Mouse (Mus musculus) c-Kit-positive CD71-positive TER-119-positive erythroid progenitor cells, embryonic 14.5 days (primary cell): ENCODE measurements around the gene Hist2h2ac.
"Not testable (repeated sequence)": the region's sequence is repeated elsewhere in the genome, so short reads cannot be mapped to it uniquely, and the experiment has no call there.

Experiments
- DNase-seq: peaks from one replicate; pipeline ENCODE4 v3.0.0-alpha.2; 2013; ENCODE audit warnings: low spot score

Hist2h2ac gene

DNA sequence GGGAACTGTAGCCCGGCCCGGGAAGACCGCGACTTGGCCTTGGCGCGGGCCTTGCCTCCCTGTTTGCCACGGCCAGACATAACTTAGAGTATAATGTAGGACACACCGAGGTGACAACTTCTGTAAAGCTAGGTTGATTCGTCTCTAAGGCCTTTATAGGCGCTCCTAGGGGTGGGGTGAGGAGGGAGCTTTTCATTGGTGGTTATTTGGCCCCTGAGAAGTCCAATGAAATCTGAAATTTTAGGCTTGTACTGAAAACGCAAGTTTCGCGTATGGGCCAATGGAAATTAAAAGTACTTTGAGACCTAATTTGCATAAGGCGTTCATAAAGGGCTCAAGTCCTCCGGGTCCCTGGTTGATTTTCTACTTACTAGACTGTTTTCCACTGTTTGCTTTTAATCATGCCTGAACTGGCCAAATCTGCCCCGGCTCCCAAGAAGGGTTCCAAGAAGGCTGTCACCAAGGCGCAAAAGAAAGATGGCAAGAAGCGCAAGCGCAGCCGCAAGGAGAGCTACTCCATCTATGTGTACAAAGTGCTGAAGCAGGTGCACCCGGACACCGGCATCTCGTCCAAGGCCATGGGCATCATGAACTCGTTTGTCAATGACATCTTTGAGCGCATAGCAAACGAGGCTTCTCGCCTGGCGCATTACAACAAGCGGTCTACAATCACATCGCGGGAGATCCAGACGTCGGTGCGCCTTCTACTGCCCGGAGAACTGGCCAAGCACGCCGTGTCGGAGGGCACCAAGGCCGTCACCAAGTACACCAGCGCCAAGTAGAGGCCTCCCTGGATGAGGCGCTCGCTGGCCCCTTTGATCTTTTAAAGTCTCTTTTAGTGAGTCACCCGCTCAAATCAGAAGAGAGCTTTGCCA lies at the start of gene Hist2h2ac, which contains the start of gene Hist2h2be:
Gene Hist2h2ac (minus strand): TSS at position 116 of the 875 bp plus-strand sequence.
Gene Hist2h2be (plus strand): TSS at position 355 of the 875 bp plus-strand sequence.
- peak; percentile 99 for DNase-seq

DNA sequence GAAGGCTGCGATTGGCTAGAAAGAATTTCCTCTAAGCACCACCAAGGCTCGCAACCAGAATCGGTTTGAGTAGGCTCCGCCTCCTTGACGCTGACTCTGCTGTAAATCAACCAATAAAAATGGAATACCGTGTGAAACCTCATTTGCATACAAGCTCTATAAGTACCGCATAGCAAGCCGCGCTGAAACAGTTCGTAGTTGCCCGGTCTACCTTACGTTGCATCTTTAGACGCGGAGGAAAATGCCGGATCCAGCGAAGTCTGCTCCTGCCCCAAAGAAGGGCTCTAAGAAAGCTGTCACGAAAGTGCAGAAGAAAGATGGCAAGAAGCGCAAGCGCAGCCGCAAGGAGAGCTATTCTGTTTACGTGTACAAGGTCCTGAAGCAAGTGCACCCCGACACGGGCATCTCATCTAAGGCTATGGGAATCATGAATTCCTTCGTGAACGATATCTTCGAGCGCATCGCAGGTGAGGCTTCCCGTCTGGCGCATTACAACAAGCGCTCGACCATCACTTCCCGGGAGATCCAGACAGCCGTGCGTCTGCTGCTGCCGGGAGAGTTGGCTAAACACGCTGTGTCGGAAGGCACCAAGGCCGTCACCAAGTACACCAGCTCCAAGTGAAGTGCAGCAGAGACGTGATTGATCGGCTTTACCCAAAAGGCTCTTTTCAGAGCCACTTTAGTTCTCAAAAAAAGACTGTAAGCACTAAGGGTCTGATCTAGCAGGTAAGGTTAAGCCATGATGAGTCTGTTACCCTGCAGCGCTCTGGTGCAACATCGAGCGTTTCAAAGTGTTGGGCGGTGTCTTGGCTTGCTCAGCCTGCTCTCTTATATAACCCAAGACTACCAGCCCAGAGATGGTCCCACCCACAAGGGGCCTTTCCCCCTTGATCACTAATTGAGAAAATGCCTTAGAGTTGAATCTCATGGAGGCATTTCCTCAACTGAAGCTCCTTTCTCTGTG lies 49.1 kb upstream of the Hist2h2ac start, which contains the start of gene Hist2h2bb:
Gene Hist2h2bb (plus strand): TSS at position 242 of the 964 bp plus-strand sequence.
- peak; percentile 98 for DNase-seq

DNA sequence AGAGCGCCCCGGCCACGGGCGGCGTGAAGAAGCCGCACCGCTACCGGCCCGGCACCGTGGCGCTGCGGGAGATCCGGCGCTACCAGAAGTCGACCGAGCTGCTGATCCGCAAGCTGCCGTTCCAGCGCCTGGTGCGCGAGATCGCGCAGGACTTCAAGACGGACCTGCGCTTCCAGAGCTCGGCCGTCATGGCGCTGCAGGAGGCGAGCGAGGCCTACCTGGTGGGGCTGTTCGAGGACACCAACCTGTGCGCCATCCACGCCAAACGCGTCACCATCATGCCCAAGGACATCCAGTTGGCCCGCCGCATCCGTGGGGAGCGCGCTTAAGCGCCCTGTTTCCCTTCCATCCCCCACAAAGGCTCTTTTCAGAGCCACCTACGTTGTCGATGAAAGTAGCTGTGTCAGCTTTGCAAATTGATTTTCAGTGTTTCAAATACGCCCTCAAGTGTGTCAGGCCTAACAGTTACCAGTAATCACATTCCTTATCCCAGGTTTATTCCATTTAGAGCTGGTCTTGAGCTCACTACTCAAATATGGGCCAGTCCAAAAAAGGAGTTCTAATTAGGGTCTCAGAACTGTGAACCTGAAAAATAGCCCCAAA lies 48.2 kb upstream of the Hist2h2ac start:
- DNase-seq: not testable (repeated sequence)

DNA sequence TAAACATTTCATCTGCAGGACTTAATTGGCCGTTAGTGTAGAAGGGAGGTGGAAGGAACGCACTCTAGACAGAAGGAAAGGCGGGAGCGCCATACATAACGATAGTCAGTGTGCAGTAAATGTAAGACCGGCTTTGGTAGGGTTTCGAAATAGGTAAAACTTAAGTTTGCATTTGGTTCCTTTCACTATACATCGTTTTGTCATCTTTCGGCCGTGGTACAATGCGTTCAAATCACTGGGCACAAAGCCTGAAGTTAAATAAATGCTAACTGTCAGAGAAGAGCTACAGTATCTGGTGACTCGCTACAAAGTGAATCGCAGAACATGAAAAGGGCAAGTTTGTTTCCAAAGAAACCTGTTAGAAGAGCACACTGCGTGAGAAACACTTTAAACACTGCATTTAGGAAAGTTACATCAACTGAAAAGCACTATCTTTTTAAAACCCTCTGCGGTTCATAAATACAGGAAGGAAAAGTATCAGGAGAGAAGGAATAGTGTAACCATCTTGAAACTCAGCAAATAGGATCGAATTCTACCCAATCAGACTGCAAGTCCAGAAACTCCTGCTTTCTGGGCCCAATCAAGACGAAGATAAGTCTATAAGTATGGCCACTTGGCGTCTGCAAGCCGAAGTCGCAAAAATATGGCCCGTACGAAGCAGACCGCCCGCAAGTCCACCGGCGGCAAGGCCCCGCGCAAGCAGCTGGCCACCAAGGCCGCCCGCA lies 47.5 kb upstream of the Hist2h2ac start, which contains the start of gene Hist2h3b:
Gene Hist2h3b (plus strand): TSS at position 604 of the 725 bp plus-strand sequence.
- DNase-seq: peak; percentile 82

DNA sequence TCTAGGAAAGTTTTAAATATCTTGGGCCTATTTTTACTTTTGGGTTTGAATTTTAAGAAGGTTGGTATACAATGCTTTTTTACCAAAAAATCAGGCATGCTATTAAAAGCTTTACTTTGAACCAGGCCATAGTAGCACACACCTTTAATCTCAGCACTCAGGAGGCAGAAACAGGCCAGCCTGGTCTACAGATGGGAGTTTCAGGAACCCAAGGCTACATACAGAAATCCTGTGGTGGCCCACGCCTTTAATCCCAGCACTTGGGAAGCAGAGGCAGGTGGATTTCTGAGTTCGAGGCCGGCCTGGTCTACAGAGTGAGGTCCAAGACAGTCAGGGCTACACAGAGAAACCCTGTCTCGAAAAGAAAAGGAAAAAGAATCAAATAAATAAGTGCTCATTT lies 46.9 kb upstream of the Hist2h2ac start:
- no peak for DNase-seq

DNA sequence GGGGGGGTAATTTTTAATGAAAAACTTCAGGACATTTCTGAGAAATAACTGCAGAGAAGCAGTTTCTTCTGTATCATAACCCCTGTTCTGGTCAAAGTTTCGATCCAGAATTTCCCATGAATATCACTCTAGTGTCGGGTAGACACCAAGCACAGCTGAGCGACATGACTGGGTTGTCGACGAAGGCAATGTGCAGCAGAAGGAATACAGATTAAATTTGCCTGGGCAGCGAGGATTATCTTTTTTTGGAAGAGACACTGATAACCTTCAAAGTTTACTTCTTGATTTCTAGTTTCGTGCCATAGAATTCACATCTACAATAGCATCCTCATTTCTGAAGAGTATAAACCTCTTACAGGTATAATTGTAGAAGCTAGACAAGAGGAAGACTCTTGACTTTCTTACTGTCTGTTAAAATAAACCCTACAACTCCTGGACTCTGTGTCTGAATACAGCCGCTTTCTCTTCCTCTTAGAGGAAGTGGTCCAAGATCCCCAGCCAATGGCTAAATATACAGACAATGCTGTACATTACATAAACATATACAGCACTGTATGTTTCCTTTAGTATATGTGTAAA lies 45.5 kb upstream of the Hist2h2ac start:
- peak; percentile 42 for DNase-seq

DNA sequence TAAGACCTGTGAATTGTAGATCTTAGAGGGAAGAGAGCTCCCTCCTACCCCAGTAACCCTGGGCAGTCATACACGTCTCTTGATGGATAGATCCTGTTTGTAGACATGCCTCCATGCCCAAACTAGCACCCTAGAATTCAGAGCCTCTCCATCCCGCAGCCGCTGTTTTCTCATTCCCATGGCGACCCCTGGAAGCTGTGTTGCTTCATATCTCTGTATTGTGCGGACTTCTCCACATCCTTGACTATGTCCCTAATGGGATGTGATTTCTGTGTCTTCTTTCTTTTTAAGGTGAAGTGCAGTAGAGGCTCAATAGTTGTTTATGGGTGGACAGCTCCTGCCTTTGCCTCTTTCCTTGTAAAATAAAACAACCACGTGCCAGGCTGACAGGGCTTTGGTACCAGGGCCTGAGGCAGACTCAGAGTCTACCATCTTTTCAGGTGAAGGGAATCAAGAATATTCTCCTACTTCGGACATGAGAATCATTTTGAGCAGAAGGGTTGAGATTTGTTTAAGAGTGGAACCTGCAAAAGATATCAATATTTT lies 43.8 kb upstream of the Hist2h2ac start:
- no peak for DNase-seq

DNA sequence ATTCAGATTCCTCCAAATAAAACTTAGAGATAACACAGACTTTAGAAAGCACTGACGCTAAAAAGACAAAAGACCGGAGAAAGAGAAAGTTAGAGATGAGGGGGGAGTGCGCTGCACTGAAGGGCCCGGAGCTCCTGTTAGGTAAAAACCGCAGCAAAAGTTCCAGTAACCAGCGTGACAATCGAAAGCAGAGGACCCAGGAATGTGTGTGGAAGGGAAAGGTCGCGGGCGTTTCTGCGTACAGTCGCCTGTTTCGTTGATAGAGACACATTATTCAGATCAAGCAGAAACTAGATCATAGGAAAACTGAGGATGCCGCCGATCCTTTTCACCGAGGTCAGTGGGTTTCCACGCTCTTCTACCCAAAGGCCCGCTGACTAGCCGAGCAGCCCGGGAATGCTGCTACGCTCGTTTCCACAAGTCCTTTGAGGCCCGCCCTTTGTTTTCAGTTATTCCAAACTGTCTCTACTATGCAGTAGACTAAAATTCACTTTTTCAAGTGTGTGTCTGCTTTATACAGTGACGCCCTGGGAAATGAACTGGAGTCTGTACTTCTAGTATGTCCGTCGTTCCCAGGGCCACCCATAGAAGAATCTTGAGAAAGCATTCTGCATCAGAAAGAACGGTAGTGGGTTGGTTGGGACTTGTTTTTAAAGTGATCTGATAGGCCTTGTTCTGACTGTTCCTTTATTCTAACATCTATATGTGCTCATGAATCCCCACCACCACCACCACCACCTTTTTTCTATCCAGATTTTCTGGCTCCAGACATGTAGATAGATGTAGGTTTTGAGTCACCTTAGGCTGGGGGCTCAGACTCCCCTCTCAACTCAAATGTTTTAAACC lies 43.1 kb upstream of the Hist2h2ac start:
- DNase-seq: peak; percentile 59

DNA sequence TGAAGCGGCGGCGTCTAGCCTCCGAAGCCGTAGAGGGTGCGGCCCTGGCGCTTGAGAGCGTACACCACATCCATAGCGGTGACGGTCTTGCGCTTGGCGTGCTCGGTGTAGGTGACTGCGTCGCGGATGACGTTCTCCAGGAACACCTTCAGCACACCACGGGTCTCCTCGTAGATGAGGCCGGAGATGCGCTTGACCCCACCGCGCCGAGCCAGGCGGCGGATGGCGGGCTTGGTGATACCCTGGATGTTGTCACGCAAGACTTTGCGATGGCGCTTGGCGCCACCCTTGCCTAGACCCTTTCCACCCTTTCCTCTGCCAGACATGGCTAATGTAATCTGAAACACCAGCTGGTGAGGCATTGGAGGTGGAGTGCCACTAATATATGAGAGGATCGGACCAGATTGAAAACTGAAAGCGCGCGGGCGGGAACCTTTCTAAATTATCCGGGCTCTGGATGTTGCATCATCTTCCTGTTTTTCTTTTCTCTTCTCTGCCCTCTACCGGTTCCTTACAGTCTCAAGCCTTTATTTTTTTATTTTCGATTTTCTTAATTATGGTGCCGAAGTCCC lies 42.4 kb upstream of the Hist2h2ac start, which contains the start of gene Hist2h4:
Gene Hist2h4 (minus strand): TSS at position 333 of the 572 bp plus-strand sequence.
- peak; percentile 98 for DNase-seq

DNA sequence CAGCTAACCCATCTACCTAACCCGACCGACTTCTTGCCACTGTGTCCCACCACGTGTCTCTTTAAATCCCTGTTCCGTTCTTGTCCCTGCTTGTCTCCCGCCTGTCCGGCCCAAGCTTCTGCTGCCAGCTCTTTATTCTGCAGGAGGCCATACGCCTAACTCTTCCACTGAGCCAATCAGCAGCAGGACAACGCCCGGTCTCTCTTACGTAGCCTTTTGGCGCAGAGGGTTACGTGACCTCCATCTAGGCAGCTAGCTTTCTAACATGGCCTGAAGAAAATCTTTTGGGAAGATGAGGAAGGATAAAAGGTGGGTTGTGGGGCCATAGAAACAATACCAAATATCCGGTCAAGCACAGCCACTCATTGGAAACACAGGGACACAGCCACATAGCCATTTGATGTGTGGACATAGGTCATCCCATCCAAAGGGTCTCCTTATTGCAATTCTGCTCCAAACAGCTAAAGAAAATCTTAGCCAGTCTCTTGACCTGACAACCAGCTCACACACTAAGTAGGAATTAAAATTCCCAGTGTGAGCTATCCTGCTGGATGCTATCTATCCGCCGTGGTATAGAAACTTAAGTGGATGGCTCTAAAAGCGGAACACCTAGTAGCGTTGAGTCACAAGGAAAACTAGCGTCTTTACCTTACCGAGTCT lies 41.7 kb upstream of the Hist2h2ac start:
- peak; percentile 87 for DNase-seq

DNA sequence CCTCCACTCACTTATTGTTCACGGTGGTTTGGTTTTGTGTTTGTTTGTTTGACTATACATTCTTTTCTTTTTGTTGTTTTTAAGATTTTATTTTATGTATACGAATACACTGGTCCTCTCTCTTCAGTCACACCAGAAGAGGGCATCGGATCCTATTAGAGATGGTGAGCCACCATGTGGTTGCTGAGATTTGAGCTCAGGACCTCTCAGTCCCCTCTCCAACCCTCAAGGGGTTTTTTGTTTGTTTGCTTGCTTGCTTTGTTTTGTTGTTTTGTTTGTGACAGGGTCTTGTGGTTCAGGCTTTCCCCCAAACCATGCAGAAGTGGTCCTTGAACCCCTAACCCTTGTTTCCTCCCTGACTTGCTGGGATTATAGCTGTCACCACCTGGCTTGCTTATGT lies 40.9 kb upstream of the Hist2h2ac start:
- DNase-seq: no peak

DNA sequence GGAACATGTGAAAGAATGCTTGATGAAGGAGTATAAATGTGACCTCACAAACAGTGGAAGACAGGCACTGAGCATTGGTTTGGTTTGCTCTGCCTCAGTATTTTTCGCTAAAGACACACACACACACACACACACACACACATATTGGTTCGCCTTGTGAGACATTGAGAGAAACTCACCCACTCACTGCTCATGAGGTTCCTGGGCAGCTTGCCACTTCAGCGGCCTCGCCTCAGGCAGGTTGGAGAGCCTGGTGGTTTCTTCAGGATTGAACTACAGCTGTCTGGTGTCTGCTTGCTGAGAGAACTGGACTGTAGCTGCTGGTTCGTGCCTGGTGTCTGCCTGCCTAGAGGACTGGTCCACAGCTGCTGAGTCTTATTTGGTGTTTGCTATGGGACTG lies 39.5 kb upstream of the Hist2h2ac start:
- no peak for DNase-seq

DNA sequence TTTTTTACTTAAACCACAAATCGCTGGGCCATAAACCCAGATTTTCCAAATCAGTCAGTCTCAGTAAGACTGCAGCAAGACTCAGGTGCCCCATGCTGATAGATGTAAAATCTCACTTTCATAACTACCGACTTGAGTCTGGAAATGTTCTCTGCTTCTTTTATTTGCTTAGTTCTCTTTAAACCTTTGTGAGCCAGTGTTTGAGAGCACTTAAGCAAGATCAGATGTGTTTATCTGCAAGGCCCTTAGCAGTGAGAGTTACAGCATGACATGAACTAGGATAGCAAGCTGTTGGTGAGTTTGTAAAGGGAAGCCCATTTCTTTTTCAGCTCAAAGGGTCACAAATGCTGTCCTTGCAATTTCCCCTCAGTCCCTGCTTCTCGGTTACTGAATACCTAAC lies 36.5 kb upstream of the Hist2h2ac start:
- DNase-seq: no peak

DNA sequence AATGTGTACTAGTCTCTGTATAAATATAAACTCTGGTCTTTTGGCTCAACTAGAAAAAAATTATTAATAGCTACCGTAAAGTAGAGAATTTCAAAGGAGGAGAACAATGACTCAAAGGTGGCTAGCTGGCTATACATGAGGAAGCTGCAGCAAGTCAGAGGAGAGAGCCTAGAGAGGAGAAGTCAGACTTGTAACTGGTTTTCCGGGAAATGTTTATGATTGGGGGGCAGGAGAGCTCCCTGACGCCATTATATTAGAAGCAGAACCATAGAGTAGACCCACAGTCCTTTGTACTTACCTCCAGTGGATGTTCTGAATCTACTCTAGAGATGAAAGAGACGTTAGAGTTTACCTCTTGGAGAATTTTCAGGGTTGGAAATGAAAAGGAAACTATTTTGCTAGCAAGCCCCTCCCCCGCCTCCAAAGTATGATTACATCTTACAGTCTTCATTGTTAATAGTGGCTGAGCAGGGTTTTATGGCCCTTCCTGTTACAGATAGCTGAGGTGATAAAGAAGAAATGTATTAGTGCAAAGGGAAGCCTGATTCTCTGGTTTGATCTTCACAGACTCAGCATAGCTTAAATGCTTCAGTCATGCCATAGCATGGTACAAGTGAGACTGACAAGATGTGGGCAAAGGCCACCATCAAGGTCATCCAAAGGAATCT lies 35.4 kb upstream of the Hist2h2ac start:
- no peak for DNase-seq

DNA sequence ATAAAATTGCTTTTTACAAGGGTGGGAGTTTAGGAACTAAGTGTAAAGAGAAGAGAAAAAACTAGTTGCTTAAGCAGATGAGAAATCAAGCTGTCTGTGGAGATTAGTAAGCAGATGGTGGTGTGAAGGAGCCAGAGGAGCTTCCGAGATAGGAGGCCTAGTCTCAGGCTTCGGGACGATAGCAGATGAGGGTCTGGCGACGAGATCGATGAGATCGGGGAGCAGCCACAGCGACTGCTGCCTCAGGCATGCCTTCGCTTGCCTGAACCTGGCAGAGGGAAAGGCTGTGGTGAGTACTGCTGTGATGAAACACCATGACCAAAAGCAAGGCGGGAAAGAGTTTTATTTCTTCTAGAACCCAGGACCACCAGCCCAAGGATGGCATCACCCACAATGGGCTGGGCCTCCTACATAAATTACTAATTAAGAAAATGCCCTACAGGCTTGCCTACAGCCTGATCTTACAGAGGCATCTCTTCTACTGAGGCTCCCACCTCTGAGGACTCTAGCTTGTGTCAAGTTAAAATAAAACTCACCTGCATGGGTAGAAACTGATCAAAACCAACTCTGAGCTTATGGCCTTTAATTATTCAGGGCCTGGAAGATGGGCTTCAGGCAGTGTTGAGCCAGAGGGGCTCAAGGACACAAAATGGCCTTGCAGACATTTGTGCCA lies 34.1 kb upstream of the Hist2h2ac start:
- DNase-seq: peak; percentile 71

DNA sequence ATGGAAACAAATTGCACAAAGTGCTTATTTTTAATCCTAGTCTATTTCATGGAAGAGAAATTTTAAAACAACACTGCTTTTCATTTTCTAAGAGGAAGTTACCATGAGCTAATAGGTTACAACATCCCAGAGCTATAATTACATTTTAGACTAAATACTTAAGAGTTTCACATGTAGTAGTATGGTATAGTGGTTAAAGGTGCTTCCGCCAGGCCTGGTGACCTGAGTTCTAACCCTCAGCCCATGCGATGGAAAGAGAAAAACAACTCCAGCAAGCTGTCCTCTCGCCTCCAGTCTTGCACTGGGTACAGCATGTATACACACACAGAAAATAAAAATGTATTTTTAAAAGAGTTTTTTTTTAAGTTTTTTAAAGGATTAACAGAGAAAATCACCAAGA lies 31.1 kb upstream of the Hist2h2ac start:
- DNase-seq: no peak

DNA sequence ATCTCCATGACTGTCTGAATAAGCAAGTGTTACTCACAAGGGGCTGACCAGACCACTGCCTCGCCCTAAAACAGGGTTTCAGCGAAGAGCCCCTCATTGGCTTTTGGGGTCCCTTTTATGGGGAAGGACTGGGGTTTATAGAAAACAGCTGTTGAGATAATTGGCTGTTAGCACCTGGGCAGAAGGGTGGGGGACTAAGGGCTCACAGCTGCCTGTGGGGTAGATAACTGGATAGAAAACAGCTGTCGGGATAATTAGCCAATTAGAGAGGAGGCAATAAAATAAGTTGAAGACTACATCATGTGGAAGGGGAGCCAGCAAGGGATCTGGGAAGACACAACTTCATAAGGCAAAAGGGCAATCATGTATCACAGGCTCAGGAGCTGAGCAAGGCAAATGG lies 30.2 kb upstream of the Hist2h2ac start:
- DNase-seq: no peak

DNA sequence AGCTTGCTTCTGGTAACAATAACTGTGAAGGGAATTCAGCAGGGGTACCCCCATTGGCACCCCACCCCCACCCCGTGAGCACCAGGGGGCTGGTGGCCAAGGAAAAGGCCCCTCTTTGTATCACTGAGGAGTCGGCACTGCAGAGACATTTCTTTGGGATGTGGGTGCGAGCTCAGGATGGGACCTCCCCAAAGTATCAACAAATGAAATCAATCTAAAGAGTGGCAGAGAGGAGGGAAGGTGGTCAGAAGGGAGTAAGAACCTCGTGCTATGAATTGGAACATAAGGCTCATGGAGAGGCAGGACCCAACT lies 28.3 kb upstream of the Hist2h2ac start:
- no peak for DNase-seq
